Mouse (Mus musculus) lung, postnatal 0 days (tissue): Measurements from ENCODE around the gene Cir1.

ENCODE experiments used
- CTCF ChIP-seq: IDR thresholded peaks from 2 replicates; pipeline ENCODE4 v1.5.1; 2016; ENCODE audit warnings: antibody characterized with exemption, mild to moderate bottlenecking
- EP300 ChIP-seq: IDR thresholded peaks from 2 replicates; pipeline ENCODE4 v1.6.1; 2016; ENCODE audit warnings: antibody characterized with exemption, mild to moderate bottlenecking, control low read depth

DNA sequence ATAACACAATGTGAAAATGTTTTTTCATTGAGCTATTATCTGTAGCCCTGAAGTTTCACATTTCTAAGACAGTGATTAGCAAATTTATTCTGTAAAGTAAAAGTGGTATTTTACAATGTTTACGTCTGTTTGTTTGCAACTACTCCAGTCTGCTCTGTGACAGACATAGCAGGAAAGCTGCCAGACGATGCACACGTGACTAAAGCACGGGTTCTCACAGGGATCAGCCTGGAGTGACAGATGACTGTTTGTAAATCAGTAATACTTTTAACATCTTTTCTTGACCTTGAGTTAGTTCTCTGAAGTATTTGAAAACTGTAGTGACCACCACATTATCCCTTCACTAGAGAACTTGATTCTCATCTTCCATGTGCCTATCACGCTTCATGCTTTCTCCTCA is 8.0 kb downstream of the Cir1 start:
- TF ChIP-seq CTCF (no peak), EP300 (no peak)
